In genomic region chr2:35840956-35841816, GRCm38 (mm10) we compare ENCODE assay signal across 8 mouse cellular contexts.
DNase-seq lines count a peak whose midpoint lies in the region; ATAC-seq and TF ChIP-seq lines count a peak whose summit lies in the region.

No protein-coding gene starts in this region.

- H3K9ac ChIP-seq in embryonic facial prominence, embryonic 11.5 days (replicated peaks; ENCODE audit: low read length): no peak overlapping the region
- H3K9ac ChIP-seq in intestine, embryonic 16.5 days (ENCODE audit: low read depth, low read length): no peak overlapping the region
- H3K9ac ChIP-seq in liver, postnatal 0 days (replicated peaks): no peak overlapping the region
- no peak overlapping the region for H3K9ac ChIP-seq in stomach, embryonic 14.5 days (replicated peaks; ENCODE audit: low read depth, low read length)
- H3K9ac ChIP-seq in midbrain, embryonic 11.5 days (ENCODE audit: low read length): no peak overlapping the region

- no peaks in the 10 kb centered on the region for H3K27me3 ChIP-seq in embryonic facial prominence, embryonic 11.5 days (ENCODE audit: control insufficient read depth, insufficient read depth, low read length)
- H3K27me3 ChIP-seq in embryonic facial prominence, embryonic 10.5 days (replicated peaks; ENCODE audit: low read depth, poor library complexity, severe bottlenecking): peaks cover 33% of the 10 kb centered on the region
- H3K27me3 ChIP-seq in intestine, embryonic 16.5 days (replicated peaks; ENCODE audit: control insufficient read depth, insufficient read depth, low read length): no peaks in the 10 kb centered on the region
- H3K27me3 ChIP-seq in liver, postnatal 0 days (ENCODE audit: insufficient read depth, low read length): no peaks in the 10 kb centered on the region
- no peaks in the 10 kb centered on the region for H3K27me3 ChIP-seq in stomach, embryonic 14.5 days (ENCODE audit: control insufficient read depth, insufficient read depth, low read length)
- H3K27me3 ChIP-seq in midbrain, embryonic 11.5 days (ENCODE audit: control insufficient read depth, insufficient read depth, low read length): no peaks in the 10 kb centered on the region

- peaks cover 4% of the 10 kb centered on the region; the same call in 1 of the 2 replicates for H3K4me1 ChIP-seq in embryonic facial prominence, embryonic 11.5 days (ENCODE audit: control insufficient read depth, insufficient read depth, low read length)
- peaks cover 41% of the 10 kb centered on the region for H3K4me1 ChIP-seq in embryonic facial prominence, embryonic 10.5 days
- peaks cover 19% of the 10 kb centered on the region for H3K4me1 ChIP-seq in intestine, embryonic 16.5 days (ENCODE audit: control insufficient read depth, insufficient read depth, low read length)
- peaks cover 17% of the 10 kb centered on the region for H3K4me1 ChIP-seq in liver, postnatal 0 days (ENCODE audit: insufficient read depth)
- peaks cover 16% of the 10 kb centered on the region; the same call in 1 of the 2 replicates for H3K4me1 ChIP-seq in stomach, embryonic 14.5 days (ENCODE audit: control insufficient read depth, insufficient read depth, low read length)
- peaks cover 17% of the 10 kb centered on the region for H3K4me1 ChIP-seq in midbrain, embryonic 11.5 days (ENCODE audit: control insufficient read depth, insufficient read depth, low read length)

- H3K9me3 ChIP-seq in embryonic facial prominence, embryonic 11.5 days (replicated peaks; ENCODE audit: control insufficient read depth, low read length): no peaks in the 10 kb centered on the region; the same call in 1 of the 2 replicates
- H3K9me3 ChIP-seq in embryonic facial prominence, embryonic 10.5 days: peaks cover 16% of the 10 kb centered on the region
- 0 out of 2 replicates have a peak, but pooled peaks cover 7% of the 10 kb centered on the region for H3K9me3 ChIP-seq in intestine, embryonic 16.5 days (ENCODE audit: control insufficient read depth, low read length)
- H3K9me3 ChIP-seq in liver, postnatal 0 days (ENCODE audit: low read length): peaks cover 13% of the 10 kb centered on the region
- H3K9me3 ChIP-seq in stomach, embryonic 14.5 days (ENCODE audit: control insufficient read depth, low read depth, low read length): peaks cover 8% of the 10 kb centered on the region; the same call in 1 of the 2 replicates
- peaks cover 4% of the 10 kb centered on the region; the same call in 1 of the 2 replicates for H3K9me3 ChIP-seq in midbrain, embryonic 11.5 days (ENCODE audit: control insufficient read depth, low read length)

- ATAC-seq in embryonic facial prominence, embryonic 11.5 days (replicated peaks; ENCODE audit: insufficient number of reproducible peaks, low FRiP score, low TSS enrichment, low read depth): no peak
- ATAC-seq in intestine, embryonic 16.5 days: peak; percentile 88
- peak; percentile 64; the same call in 1 of the 2 replicates for ATAC-seq in liver, postnatal 0 days
- peak; percentile 78 for ATAC-seq in stomach, embryonic 14.5 days (ENCODE audit: insufficient number of reproducible peaks, insufficient read depth, low FRiP score, low read depth)
- ATAC-seq in midbrain, embryonic 11.5 days (ENCODE audit: low FRiP score): no peak

- TF ChIP-seq EP300 in liver, postnatal 0 days (IDR thresholded peaks at IDR 0.05; ENCODE audit: low read depth): no peak

- WGBS in embryonic facial prominence, embryonic 11.5 days: 21% methylated on average over 14 of the region's 14 CpGs
- 19% methylated on average over 14 of the region's 14 CpGs for WGBS in embryonic facial prominence, embryonic 10.5 days
- 18% methylated on average over 14 of the region's 14 CpGs for WGBS in intestine, embryonic 16.5 days
- WGBS in liver, postnatal 0 days (ENCODE audit: insufficient replicate concordance): 32% methylated on average over 14 of the region's 14 CpGs
- WGBS in stomach, embryonic 14.5 days: 18% methylated on average over 14 of the region's 14 CpGs
- 18% methylated on average over 14 of the region's 14 CpGs for WGBS in midbrain, embryonic 11.5 days

- TF ChIP-seq CTCF in liver, postnatal 0 days (IDR thresholded peaks at IDR 0.05; ENCODE audit: low read depth): no peak

- H3K4me2 ChIP-seq in embryonic facial prominence, embryonic 11.5 days (ENCODE audit: low read depth, low read length): no peak overlapping the region
- peak overlapping the region; percentile 25; the same call in 1 of the 2 replicates for H3K4me2 ChIP-seq in intestine, embryonic 16.5 days (ENCODE audit: low read depth, low read length)
- H3K4me2 ChIP-seq in liver, postnatal 0 days (ENCODE audit: low read depth, low read length): peak overlapping the region; percentile 49
- H3K4me2 ChIP-seq in stomach, embryonic 14.5 days (replicated peaks; ENCODE audit: low read depth, low read length): no peak overlapping the region
- no peak overlapping the region for H3K4me2 ChIP-seq in midbrain, embryonic 11.5 days

- no peaks in the 10 kb centered on the region for H3K36me3 ChIP-seq in embryonic facial prominence, embryonic 11.5 days (replicated peaks; ENCODE audit: control insufficient read depth, insufficient read depth, low read depth, low read length)
- H3K36me3 ChIP-seq in embryonic facial prominence, embryonic 10.5 days (replicated peaks): no peaks in the 10 kb centered on the region
- no peaks in the 10 kb centered on the region for H3K36me3 ChIP-seq in intestine, embryonic 16.5 days (ENCODE audit: control insufficient read depth, insufficient read depth, low read length)
- no peaks in the 10 kb centered on the region for H3K36me3 ChIP-seq in liver, postnatal 0 days (replicated peaks; ENCODE audit: insufficient read depth, low read length)
- no peaks in the 10 kb centered on the region for H3K36me3 ChIP-seq in stomach, embryonic 14.5 days (ENCODE audit: control insufficient read depth, insufficient read depth, low read length)
- no peaks in the 10 kb centered on the region for H3K36me3 ChIP-seq in midbrain, embryonic 11.5 days (ENCODE audit: control insufficient read depth, insufficient read depth, low read length)

- H3K4me3 ChIP-seq in embryonic facial prominence, embryonic 11.5 days (ENCODE audit: low read depth, low read length): no peak overlapping the region
- no peak overlapping the region for H3K4me3 ChIP-seq in embryonic facial prominence, embryonic 10.5 days
- no peak overlapping the region for H3K4me3 ChIP-seq in intestine, embryonic 16.5 days (ENCODE audit: low read length)
- H3K4me3 ChIP-seq in liver, postnatal 0 days (ENCODE audit: low read depth, low read length): no peak overlapping the region
- no peak overlapping the region for H3K4me3 ChIP-seq in stomach, embryonic 14.5 days (ENCODE audit: low read depth, low read length)
- no peak overlapping the region for H3K4me3 ChIP-seq in midbrain, embryonic 11.5 days (ENCODE audit: low read depth, low read length)

- peak; percentile 26 for DNase-seq in embryonic facial prominence, embryonic 11.5 days (ENCODE audit: low spot score)
- DNase-seq in embryonic facial prominence, embryonic 10.5 days (ENCODE audit: low spot score): no peak
- DNase-seq in NIH3T3 (ENCODE audit: low read depth): peak; percentile 65
- DNase-seq in liver, postnatal 0 days: peak; percentile 75
- DNase-seq in gastrocnemius, postnatal 36 days: no peak
- no peak for DNase-seq in midbrain, embryonic 11.5 days (ENCODE audit: low spot score, missing footprints)

- intact Hi-C loops in gastrocnemius, postnatal 36 days (cut with DNase I): no loop called here

- H3K27ac ChIP-seq in embryonic facial prominence, embryonic 11.5 days (replicated peaks; ENCODE audit: low read depth, low read length): no peak overlapping the region
- no peak overlapping the region for H3K27ac ChIP-seq in embryonic facial prominence, embryonic 10.5 days (replicated peaks)
- H3K27ac ChIP-seq in intestine, embryonic 16.5 days (ENCODE audit: low read length): peak overlapping the region; percentile 79
- H3K27ac ChIP-seq in liver, postnatal 0 days (ENCODE audit: low read depth): 0 out of 2 replicates have a peak overlapping the region, but pooled peaks have one; percentile 22
- H3K27ac ChIP-seq in stomach, embryonic 14.5 days (ENCODE audit: low read length): peak overlapping the region; percentile 76
- H3K27ac ChIP-seq in midbrain, embryonic 11.5 days (ENCODE audit: low read depth, low read length): no peak overlapping the region

Comparison
In these comparisons a context has a peak if more than half of its experiments do, and no peak if none do; other contexts are left out.
1. DNase-seq: peak in embryonic facial prominence, embryonic 11.5 days (single experiment), NIH3T3 (single experiment) and liver, postnatal 0 days (single experiment); none in embryonic facial prominence, embryonic 10.5 days (single experiment), gastrocnemius, postnatal 36 days (0 of 2) and midbrain, embryonic 11.5 days (single experiment).
2. ATAC-seq: peak in intestine, embryonic 16.5 days (single experiment), liver, postnatal 0 days (single experiment) and stomach, embryonic 14.5 days (single experiment); none in embryonic facial prominence, embryonic 11.5 days (single experiment) and midbrain, embryonic 11.5 days (single experiment).
3. H3K27ac ChIP-seq: peak in intestine, embryonic 16.5 days (single experiment), liver, postnatal 0 days (single experiment) and stomach, embryonic 14.5 days (single experiment); none in embryonic facial prominence, embryonic 11.5 days (single experiment), embryonic facial prominence, embryonic 10.5 days (single experiment) and midbrain, embryonic 11.5 days (single experiment).
4. H3K4me2 ChIP-seq: peak in intestine, embryonic 16.5 days (single experiment) and liver, postnatal 0 days (single experiment); none in embryonic facial prominence, embryonic 11.5 days (single experiment), stomach, embryonic 14.5 days (single experiment) and midbrain, embryonic 11.5 days (single experiment).